Mouse (Mus musculus): ENCODE measurements around the gene Rpl27. TPM values are rescaled to one million over a fixed set of nuclear protein-coding genes. Genes with fewer than 3 reads are reported as not detected.
"Not testable (repeated sequence)": the region's sequence is repeated elsewhere in the genome, so short reads cannot be mapped to it uniquely, and the experiment has no call there.

The Rpl27 gene
- total RNA-seq, 2 experiments from 2014 or later, result 31.5 to 34.7 TPM

GRCm38 (mm10) chr11:101448899-101449298 lies 6.8 kb downstream of the Rpl27 start:
- H3K4me3 ChIP-seq, result peak overlapping the region; percentile 33
- no peak for DNase-seq (ENCODE audit: extremely low spot score in 1 of 2, low spot score in 2 of 2)
- intact Hi-C loops (cut with DNase I), result loop anchor here (2.0 kb wide), 1 partner anchor 16 kb away; the partner anchor contains the start of gene Rnd2
- TF ChIP-seq CTCF (IDR thresholded peaks at IDR 0.05), result no peak
- no peak overlapping the region for H3K27ac ChIP-seq

- H3K4me3 ChIP-seq; DNase-seq (ENCODE audit: extremely low spot score in 1 of 2, low spot score in 2 of 2); H3K27ac ChIP-seq: not testable (repeated sequence)
- intact Hi-C loops (cut with DNase I), result loop anchor here (2.0 kb wide), 1 partner anchor 15 kb away; the partner anchor contains the start of gene Rnd2
These were observed 7.5 kb downstream of the Rpl27 start for GRCm38 (mm10) chr11:101449596-101449995.

GRCm38 (mm10) chr11:101450394-101450793 lies 8.3 kb downstream of the Rpl27 start:
- H3K4me3 ChIP-seq, result no peak overlapping the region
- intact Hi-C loops (cut with DNase I), result no loop called here
- H3K27ac ChIP-seq, result no peak overlapping the region
- DNase-seq (ENCODE audit: extremely low spot score in 1 of 2, low spot score in 2 of 2), result no peak
- TF ChIP-seq CTCF (IDR thresholded peaks at IDR 0.05), result peak; percentile 4; the same call in 1 of the 2 replicates

- intact Hi-C loops (cut with DNase I), result no loop called here
- Histone ChIP-seq H3K4me3 (no peak overlapping the region), H3K27ac (no peak overlapping the region)
- no peak for DNase-seq (ENCODE audit: extremely low spot score in 1 of 2, low spot score in 2 of 2)
- no peak for TF ChIP-seq CTCF (IDR thresholded peaks at IDR 0.05)
These were observed 9.4 kb downstream of the Rpl27 start for GRCm38 (mm10) chr11:101451536-101451935.

- no peak for DNase-seq (ENCODE audit: extremely low spot score in 1 of 2, low spot score in 2 of 2)
- intact Hi-C loops (cut with DNase I), result no loop called here
- no peak overlapping the region for H3K4me3 ChIP-seq
- TF ChIP-seq CTCF (IDR thresholded peaks at IDR 0.05), result no peak
- H3K27ac ChIP-seq, result no peak overlapping the region
These were observed 10.1 kb downstream of the Rpl27 start for GRCm38 (mm10) chr11:101452093-101452774.

- Histone ChIP-seq H3K27ac (no peak overlapping the region), H3K4me3 (no peak overlapping the region)
- intact Hi-C loops (cut with DNase I), result no loop called here
- DNase-seq (ENCODE audit: extremely low spot score in 1 of 2, low spot score in 2 of 2), result no peak
- no peak for TF ChIP-seq CTCF (IDR thresholded peaks at IDR 0.05)
These were observed 12.6 kb downstream of the Rpl27 start for GRCm38 (mm10) chr11:101454702-101455101.

GRCm38 (mm10) chr11:101455627-101456026 lies 13.5 kb downstream of the Rpl27 start:
- intact Hi-C loops (cut with DNase I), result no loop called here
- Histone ChIP-seq H3K4me3 (no peak overlapping the region), H3K27ac (no peak overlapping the region)
- TF ChIP-seq CTCF (IDR thresholded peaks at IDR 0.05), result no peak
- no peak for DNase-seq (ENCODE audit: extremely low spot score in 1 of 2, low spot score in 2 of 2)

GRCm38 (mm10) chr11:101457631-101458030 lies 15.5 kb downstream of the Rpl27 start:
- intact Hi-C loops (cut with DNase I), result no loop called here
- no peak for TF ChIP-seq CTCF (IDR thresholded peaks at IDR 0.05)

GRCm38 (mm10) chr11:101458217-101458616 lies 16.1 kb downstream of the Rpl27 start:
- no peak overlapping the region for H3K4me3 ChIP-seq
- no peak overlapping the region for H3K27ac ChIP-seq
- intact Hi-C loops (cut with DNase I), result no loop called here
- no peak for TF ChIP-seq CTCF (IDR thresholded peaks at IDR 0.05)
- DNase-seq (ENCODE audit: extremely low spot score in 1 of 2, low spot score in 2 of 2), result no peak

More at GRCm38 (mm10) chr11:101457631-101458030, 15.5 kb downstream of the Rpl27 start:
- no peak overlapping the region for H3K4me3 ChIP-seq
- no peak overlapping the region for H3K27ac ChIP-seq
- no peak for DNase-seq (ENCODE audit: extremely low spot score in 1 of 2, low spot score in 2 of 2)

- Histone ChIP-seq H3K27ac (no peak overlapping the region), H3K4me3 (no peak overlapping the region)
- intact Hi-C loops (cut with DNase I), result no loop called here
- no peak for DNase-seq (ENCODE audit: extremely low spot score in 1 of 2, low spot score in 2 of 2)
- no peak for TF ChIP-seq CTCF (IDR thresholded peaks at IDR 0.05)
These were observed 17.6 kb downstream of the Rpl27 start for GRCm38 (mm10) chr11:101459716-101460115.

GRCm38 (mm10) chr11:101460321-101460720 lies 18.2 kb downstream of the Rpl27 start:
- TF ChIP-seq CTCF (IDR thresholded peaks at IDR 0.05), result no peak
- Histone ChIP-seq H3K27ac (no peak overlapping the region), H3K4me3 (no peak overlapping the region)
- intact Hi-C loops (cut with DNase I), result no loop called here
- DNase-seq (ENCODE audit: extremely low spot score in 1 of 2, low spot score in 2 of 2), result no peak

GRCm38 (mm10) chr11:101462141-101462540 lies 20.0 kb downstream of the Rpl27 start:
- DNase-seq (ENCODE audit: extremely low spot score in 1 of 2, low spot score in 2 of 2), result no peak
- intact Hi-C loops (cut with DNase I), result no loop called here
- TF ChIP-seq CTCF (IDR thresholded peaks at IDR 0.05), result no peak
- H3K4me3 ChIP-seq, result no peak overlapping the region
- no peak overlapping the region for H3K27ac ChIP-seq
